Mouse (Mus musculus) kidney, postnatal 10 days (tissue): ENCODE data around the gene Ifnb1.

ENCODE experiments used
- DNase-seq: peaks from one replicate; pipeline ENCODE4 v3.0.0; 2021; ENCODE audit warnings: mixed read lengths

Ifnb1 gene

DNA sequence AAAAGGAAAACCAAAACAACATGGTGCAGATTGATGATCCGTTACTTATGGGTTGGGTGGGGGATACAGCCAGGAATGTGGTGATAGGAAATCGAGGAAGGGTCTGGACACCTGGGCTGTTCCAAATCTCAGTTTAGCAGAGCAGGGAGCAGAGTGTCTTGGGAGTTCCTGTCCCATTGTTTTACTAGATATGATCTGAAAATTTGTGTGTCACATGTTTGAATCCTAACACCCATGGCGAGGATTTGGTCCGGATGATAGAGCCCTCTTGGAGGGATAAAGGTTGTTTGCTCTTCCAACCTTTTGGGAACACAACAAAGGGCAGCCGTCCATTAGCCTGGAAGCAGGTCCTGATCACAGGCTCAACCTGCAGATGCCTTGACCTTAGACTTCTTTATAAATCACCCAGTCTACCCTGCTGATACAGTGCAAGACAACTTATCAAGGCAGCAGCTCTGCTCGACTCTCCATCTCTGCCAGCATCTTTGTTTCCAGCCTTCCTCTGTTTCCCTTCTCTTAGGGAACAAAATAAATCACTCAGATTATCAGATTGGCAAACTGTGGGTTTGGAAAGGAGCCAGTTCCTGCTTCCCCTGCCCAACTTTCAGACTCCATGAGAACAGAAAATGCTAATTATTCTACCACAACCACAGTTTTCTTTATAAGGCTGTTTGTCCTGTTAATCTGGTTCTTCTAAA lies 26.1 kb downstream of the Ifnb1 start:
- DNase-seq: peak; percentile 41

DNA sequence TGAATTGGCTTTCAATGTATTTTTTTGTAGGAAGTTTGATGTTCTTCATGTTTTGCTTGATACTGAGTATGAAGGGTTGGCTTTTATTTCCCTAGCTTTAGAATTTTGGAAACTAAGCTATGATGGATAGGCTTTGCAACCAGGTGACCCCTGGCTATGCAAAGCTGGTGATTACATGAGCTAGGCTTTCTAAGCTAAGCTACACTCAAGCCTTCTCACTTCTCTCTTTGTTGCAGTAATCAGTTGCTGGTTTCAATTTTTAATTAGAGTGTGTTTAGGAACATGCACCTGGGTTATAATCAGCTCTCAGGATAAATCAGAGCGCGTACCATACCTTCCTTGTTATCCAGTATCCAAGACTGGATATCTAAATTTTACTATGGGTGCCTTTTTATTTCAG lies 33.0 kb downstream of the Ifnb1 start:
- no peak for DNase-seq

- DNase-seq: no peak
Measured at GRCm38 (mm10) chr4:88488107-88488506, 34.5 kb downstream of the Ifnb1 start.

GRCm38 (mm10) chr4:88480130-88480529 lies 42.4 kb downstream of the Ifnb1 start:
- peak; percentile 34 for DNase-seq

DNA sequence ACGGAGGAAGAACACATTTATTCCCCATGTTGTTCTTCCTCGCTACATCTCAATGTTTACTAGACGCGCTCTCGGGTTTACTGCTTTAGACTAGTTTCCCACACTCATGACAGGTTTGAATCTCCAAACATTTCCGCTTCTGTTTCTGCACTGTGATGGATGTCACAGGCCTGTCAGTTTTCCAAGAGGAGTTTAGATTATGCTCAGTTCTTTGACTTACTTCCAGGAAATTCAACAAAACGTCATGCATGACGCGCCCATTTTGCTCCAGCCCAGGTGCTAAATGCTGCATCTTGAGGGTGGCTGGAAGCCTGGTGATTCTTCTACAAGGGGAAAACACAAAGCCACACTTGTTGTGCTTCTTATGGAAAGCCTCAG lies 43.8 kb downstream of the Ifnb1 start:
- peak; percentile 18 for DNase-seq

- no peak for DNase-seq
Measured at GRCm38 (mm10) chr4:88478177-88478808, 44.3 kb downstream of the Ifnb1 start.

DNA sequence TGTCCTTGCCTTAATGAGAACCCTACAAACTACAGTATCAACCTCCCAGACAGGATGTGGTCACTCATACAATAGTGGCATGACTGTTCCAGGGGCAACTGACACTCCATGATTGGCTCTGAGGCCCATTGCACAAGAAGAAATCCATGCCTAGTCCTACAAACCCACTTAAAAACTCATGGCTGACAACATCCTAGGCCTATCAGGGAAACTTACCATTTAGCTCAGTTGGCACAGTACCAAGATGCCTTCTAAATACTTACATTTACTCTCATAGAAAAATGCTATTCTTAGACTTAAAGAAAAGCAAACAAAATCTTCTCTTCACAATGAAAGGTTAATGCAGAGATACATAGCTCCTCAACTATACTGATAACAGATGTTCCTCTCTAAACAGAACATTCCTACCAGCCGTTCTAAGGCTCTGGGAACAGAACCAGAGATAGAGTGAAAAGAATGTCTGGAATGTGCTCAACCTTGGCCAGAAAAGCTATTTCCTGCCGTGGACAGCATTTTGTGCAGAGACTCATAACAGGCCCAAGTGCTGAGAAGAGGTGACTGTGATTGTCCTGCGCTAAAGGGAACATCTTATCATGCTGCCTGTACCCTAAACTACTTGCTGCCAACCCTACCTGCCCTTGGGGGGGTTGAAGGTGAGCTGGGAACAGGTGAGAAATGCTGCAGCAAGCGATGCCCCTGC lies 45.9 kb downstream of the Ifnb1 start:
- DNase-seq: peak; percentile 26

- DNase-seq: no peak
Measured at GRCm38 (mm10) chr4:88476084-88476483, 46.5 kb downstream of the Ifnb1 start.
